Mouse (Mus musculus) liver, adult 2 months (tissue): ENCODE data around the gene Tma7.

Experiments
- CTCF ChIP-seq: fragments of 200-500 bp; IDR thresholded peaks from 2 replicates; pipeline ENCODE4 v1.5.1; 2011; ENCODE audit warnings: low read depth, low read length, control low read depth
- POLR2A ChIP-seq: fragments of 200-500 bp; IDR thresholded peaks from 2 replicates; pipeline ENCODE4 v1.6.1; 2011; ENCODE audit warnings: low read length, control low read depth; ENCODE audit not compliant: insufficient read depth; ENCODE audit errors: extremely low read depth

GRCm38 (mm10) chr9:109053851-109054250 is 28.5 kb downstream of the Tma7 start:
- no peak for TF ChIP-seq CTCF
- no peak for TF ChIP-seq POLR2A
